12 mouse cellular contexts compared by ENCODE assay signal in genomic region chr17:34133289-34133688, GRCm38 (mm10). TPM values are rescaled to one million over a fixed set of nuclear protein-coding genes. Genes with fewer than 3 reads are reported as not detected.
A peak's percentile ranks its signal among the peaks of the same experiment; 100 is the strongest.
DNase-seq lines count a peak whose midpoint lies in the region; ATAC-seq and TF ChIP-seq lines count a peak whose summit lies in the region.
"Had no signal": no experiment of that assay in that cellular context is flagged by ENCODE, and none has a peak within 500 bp of the region (broad histone marks: within the 10 kb centered on the region; RNA-seq: fewer than 3 reads in every experiment).

No protein-coding gene starts in this region.

- CTCF ChIA-PET in Patski (lab: Charles Lee): interaction anchor here (0.9 to 7.3 kb wide), 5 partner anchors 8 to 36 kb away, joined by 3 to 115 read pairs (median 33); partner anchors contain the start of gene H2-DMa

- H3K9me3 ChIP-seq in hindbrain, postnatal 0 days (ENCODE audit: low read length): no peaks in the 10 kb centered on the region
- no peaks in the 10 kb centered on the region for H3K9me3 ChIP-seq in hindbrain, embryonic 13.5 days
- H3K9me3 ChIP-seq in midbrain, embryonic 11.5 days (ENCODE audit: control insufficient read depth, low read length): no peaks in the 10 kb centered on the region
- no peaks in the 10 kb centered on the region for H3K9me3 ChIP-seq in midbrain, embryonic 10.5 days (replicated peaks)
- H3K9me3 ChIP-seq: liver, embryonic 15.5 days had no signal

- H3K9ac ChIP-seq in hindbrain, postnatal 0 days (replicated peaks; ENCODE audit: low read length): no peak overlapping the region
- H3K9ac ChIP-seq in hindbrain, embryonic 13.5 days: no peak overlapping the region
- H3K9ac ChIP-seq in midbrain, embryonic 11.5 days (ENCODE audit: low read length): no peak overlapping the region
- H3K9ac ChIP-seq: liver, embryonic 15.5 days had no signal

- peak; percentile 12 for DNase-seq in hindbrain, postnatal 0 days (ENCODE audit: low spot score)
- DNase-seq in midbrain, embryonic 11.5 days (ENCODE audit: low spot score, missing footprints): peak; percentile 75
- no peak for DNase-seq in midbrain, embryonic 10.5 days (ENCODE audit: low spot score)
- no peak for DNase-seq in Patski (ENCODE audit: low read depth, low spot score)
- peak; percentile 54 for DNase-seq in splenic B cell, adult 2 months (ENCODE audit: low read depth, low spot score)
- DNase-seq in embryo, embryonic 10.5 days (ENCODE audit: low spot score): no peak
- DNase-seq: cerebellum, postnatal 36 days had no signal

- no peak for ATAC-seq in hindbrain, postnatal 0 days
- ATAC-seq in hindbrain, embryonic 13.5 days (ENCODE audit: low FRiP score): no peak
- ATAC-seq in midbrain, embryonic 11.5 days (ENCODE audit: low FRiP score): no peak
- peak; percentile 79 for ATAC-seq in Patski
- ATAC-seq: midbrain, embryonic 16.5 days had no signal

- WGBS in hindbrain, postnatal 0 days: 83% methylated on average over 11 of the region's 11 CpGs
- 82% methylated on average over 11 of the region's 11 CpGs for WGBS in hindbrain, embryonic 13.5 days
- 81% methylated on average over 11 of the region's 11 CpGs for WGBS in midbrain, embryonic 11.5 days
- WGBS in midbrain, embryonic 10.5 days: 85% methylated on average over 11 of the region's 11 CpGs

- peaks cover 8% of the 10 kb centered on the region for H3K27me3 ChIP-seq in hindbrain, postnatal 0 days (ENCODE audit: insufficient read depth, low read length)
- H3K27me3 ChIP-seq in hindbrain, embryonic 13.5 days: peaks cover 22% of the 10 kb centered on the region
- peaks cover 2% of the 10 kb centered on the region; the same call in 1 of the 2 replicates for H3K27me3 ChIP-seq in midbrain, embryonic 11.5 days (ENCODE audit: control insufficient read depth, insufficient read depth, low read length)
- peaks cover 39% of the 10 kb centered on the region for H3K27me3 ChIP-seq in midbrain, embryonic 10.5 days (ENCODE audit: low read depth, poor library complexity, severe bottlenecking)
- no peaks in the 10 kb centered on the region for H3K27me3 ChIP-seq in Patski
- no peaks in the 10 kb centered on the region for H3K27me3 ChIP-seq in splenic B cell, adult 2 months (ENCODE audit: control insufficient read depth, insufficient read depth, low read length, poor library complexity, severe bottlenecking)

- peak; percentile 52 for TF ChIP-seq CTCF in hindbrain, postnatal 0 days (IDR thresholded peaks at IDR 0.05; ENCODE audit: low read depth)
- TF ChIP-seq CTCF in Patski (IDR thresholded peaks at IDR 0.05): peak; percentile 92

- in situ Hi-C loops in Patski (cut with MboI; ENCODE audit: low pct_unique_long_range_greater_than_20kb): no loop called here

- H3K27ac ChIP-seq in hindbrain, postnatal 0 days: no peak overlapping the region
- H3K27ac ChIP-seq in hindbrain, embryonic 13.5 days: no peak overlapping the region
- no peak overlapping the region for H3K27ac ChIP-seq in midbrain, embryonic 11.5 days (ENCODE audit: low read depth, low read length)
- H3K27ac ChIP-seq in midbrain, embryonic 10.5 days (replicated peaks): no peak overlapping the region
- H3K27ac ChIP-seq: liver, embryonic 15.5 days had no signal

- H3K4me2 ChIP-seq in hindbrain, postnatal 0 days (ENCODE audit: low read depth, low read length): no peak overlapping the region
- H3K4me2 ChIP-seq in hindbrain, embryonic 13.5 days: no peak overlapping the region
- no peak overlapping the region for H3K4me2 ChIP-seq in midbrain, embryonic 11.5 days
- H3K4me2 ChIP-seq: liver, embryonic 15.5 days had no signal

- no peaks in the 10 kb centered on the region for H3K4me1 ChIP-seq in hindbrain, postnatal 0 days (ENCODE audit: insufficient read depth, low read length)
- H3K4me1 ChIP-seq in hindbrain, embryonic 13.5 days (replicated peaks): peaks cover 16% of the 10 kb centered on the region
- peaks cover 4% of the 10 kb centered on the region for H3K4me1 ChIP-seq in midbrain, embryonic 11.5 days (ENCODE audit: control insufficient read depth, insufficient read depth, low read length)
- H3K4me1 ChIP-seq in midbrain, embryonic 10.5 days: peaks cover 25% of the 10 kb centered on the region

- H3K36me3 ChIP-seq in hindbrain, postnatal 0 days (ENCODE audit: insufficient read depth, low read length): no peaks in the 10 kb centered on the region
- no peaks in the 10 kb centered on the region for H3K36me3 ChIP-seq in hindbrain, embryonic 13.5 days
- no peaks in the 10 kb centered on the region for H3K36me3 ChIP-seq in midbrain, embryonic 11.5 days (ENCODE audit: control insufficient read depth, insufficient read depth, low read length)
- no peaks in the 10 kb centered on the region for H3K36me3 ChIP-seq in midbrain, embryonic 10.5 days
- H3K36me3 ChIP-seq in splenic B cell, adult 2 months (ENCODE audit: control insufficient read depth, insufficient read depth, low read length, poor library complexity, severe bottlenecking): peaks cover 13% of the 10 kb centered on the region
- H3K36me3 ChIP-seq: liver, embryonic 15.5 days had no signal

- POLR2A ChIA-PET in Patski (lab: Charles Lee): interaction anchor here (3.7 kb wide), 1 partner anchor 14 kb away, joined by 19 read pairs; the partner anchor contains the start of gene H2-DMa

- H3K4me3 ChIP-seq in hindbrain, postnatal 0 days (ENCODE audit: low read length): no peak overlapping the region
- H3K4me3 ChIP-seq in hindbrain, embryonic 13.5 days: no peak overlapping the region
- no peak overlapping the region for H3K4me3 ChIP-seq in midbrain, embryonic 11.5 days (ENCODE audit: low read depth, low read length)
- no peak overlapping the region for H3K4me3 ChIP-seq in midbrain, embryonic 10.5 days
- H3K4me3 ChIP-seq: liver, embryonic 15.5 days had no signal

RNA-seq across cellular contexts. Expression of gene H2-DMb2, which starts 9.8 kb away (rescaled TPM):
- total RNA-seq in hindbrain, postnatal 0 days (2014; rRNA removed): 0.16 TPM in 1 of 2 replicates, not detected in the other
- polyA plus RNA-seq in hindbrain, postnatal 0 days (2015; fragmentation: Nextera tagmentation; extraction: Ambion mirVana): 0.58 and 0.59 TPM in 2 replicates
- 0.27 TPM in 2 replicates for polyA plus RNA-seq in hindbrain, embryonic 13.5 days (2015; fragmentation: Nextera tagmentation; extraction: Ambion mirVana)
- polyA plus RNA-seq in midbrain, embryonic 11.5 days (2014; fragmentation: Nextera tagmentation; extraction: Ambion mirVana): not detected in 2 replicates
- 0.12 TPM in 1 of 2 replicates, not detected in the other for polyA plus RNA-seq in midbrain, embryonic 10.5 days (2016; fragmentation: Nextera tagmentation; extraction: Ambion mirVana)
- 8.2 TPM for polyA plus RNA-seq in Patski (2021)

RNA-seq across cellular contexts. Expression of gene Brd2, which starts 10.9 kb away (rescaled TPM):
- 180 and 195 TPM in 2 replicates for total RNA-seq in hindbrain, postnatal 0 days (2014; rRNA removed)
- polyA plus RNA-seq in hindbrain, postnatal 0 days (2015; fragmentation: Nextera tagmentation; extraction: Ambion mirVana): 101 and 108 TPM in 2 replicates
- 127 and 129 TPM in 2 replicates for polyA plus RNA-seq in hindbrain, embryonic 13.5 days (2015; fragmentation: Nextera tagmentation; extraction: Ambion mirVana)
- polyA plus RNA-seq in midbrain, embryonic 11.5 days (2014; fragmentation: Nextera tagmentation; extraction: Ambion mirVana): 98.7 and 99.2 TPM in 2 replicates
- 126 and 137 TPM in 2 replicates for polyA plus RNA-seq in midbrain, embryonic 10.5 days (2016; fragmentation: Nextera tagmentation; extraction: Ambion mirVana)
- polyA plus RNA-seq in Patski (2021): 239 TPM

RNA-seq across cellular contexts. Expression of gene H2-DMa, which starts 13.9 kb away (rescaled TPM):
- 30.9 and 31.3 TPM in 2 replicates for total RNA-seq in hindbrain, postnatal 0 days (2014; rRNA removed)
- 23.5 and 24.1 TPM in 2 replicates for polyA plus RNA-seq in hindbrain, postnatal 0 days (2015; fragmentation: Nextera tagmentation; extraction: Ambion mirVana)
- polyA plus RNA-seq in hindbrain, embryonic 13.5 days (2015; fragmentation: Nextera tagmentation; extraction: Ambion mirVana): 14.4 and 16.9 TPM in 2 replicates
- polyA plus RNA-seq in midbrain, embryonic 11.5 days (2014; fragmentation: Nextera tagmentation; extraction: Ambion mirVana): 8.0 and 9.5 TPM in 2 replicates
- polyA plus RNA-seq in midbrain, embryonic 10.5 days (2016; fragmentation: Nextera tagmentation; extraction: Ambion mirVana): 6.4 and 9.5 TPM in 2 replicates
- 17.1 TPM for polyA plus RNA-seq in Patski (2021)

RNA-seq across cellular contexts. Expression of gene H2-DMb1, which starts 19.6 kb away (rescaled TPM):
- 1.8 and 3.0 TPM in 2 replicates for total RNA-seq in hindbrain, postnatal 0 days (2014; rRNA removed)
- polyA plus RNA-seq in hindbrain, postnatal 0 days (2015; fragmentation: Nextera tagmentation; extraction: Ambion mirVana): 1.4 and 1.8 TPM in 2 replicates
- 0.60 and 0.84 TPM in 2 replicates for polyA plus RNA-seq in hindbrain, embryonic 13.5 days (2015; fragmentation: Nextera tagmentation; extraction: Ambion mirVana)
- polyA plus RNA-seq in midbrain, embryonic 11.5 days (2014; fragmentation: Nextera tagmentation; extraction: Ambion mirVana): 0.25 and 0.38 TPM in 2 replicates
- polyA plus RNA-seq in midbrain, embryonic 10.5 days (2016; fragmentation: Nextera tagmentation; extraction: Ambion mirVana): 0.39 TPM in 1 of 2 replicates, not detected in the other
- 36.6 TPM for polyA plus RNA-seq in Patski (2021)

RNA-seq across cellular contexts. Expression of gene H2-Oa, which starts 41.1 kb away (rescaled TPM):
- not detected in 2 replicates for total RNA-seq in hindbrain, postnatal 0 days (2014; rRNA removed)
- polyA plus RNA-seq in hindbrain, postnatal 0 days (2015; fragmentation: Nextera tagmentation; extraction: Ambion mirVana): 0.23 and 0.31 TPM in 2 replicates
- 0.18 TPM in 1 of 2 replicates, not detected in the other for polyA plus RNA-seq in hindbrain, embryonic 13.5 days (2015; fragmentation: Nextera tagmentation; extraction: Ambion mirVana)
- 0.19 and 0.33 TPM in 2 replicates for polyA plus RNA-seq in midbrain, embryonic 11.5 days (2014; fragmentation: Nextera tagmentation; extraction: Ambion mirVana)
- 0.37 and 0.50 TPM in 2 replicates for polyA plus RNA-seq in midbrain, embryonic 10.5 days (2016; fragmentation: Nextera tagmentation; extraction: Ambion mirVana)
- not detected for polyA plus RNA-seq in Patski (2021)
- total RNA-seq: left cerebral cortex, adult 18-20 months had no signal
- polyA plus RNA-seq: heart, embryonic 14.5 days had no signal

Comparison
In these comparisons a context has a peak if more than half of its experiments do, and no peak if none do; other contexts are left out.
1. DNase-seq: peak in hindbrain, postnatal 0 days (single experiment), midbrain, embryonic 11.5 days (single experiment) and splenic B cell, adult 2 months (single experiment); none in midbrain, embryonic 10.5 days (single experiment), Patski (single experiment) and embryo, embryonic 10.5 days (single experiment).